Mouse (Mus musculus): ENCODE measurements around the gene 0610010K14Rik.

The 0610010K14Rik gene

DNA sequence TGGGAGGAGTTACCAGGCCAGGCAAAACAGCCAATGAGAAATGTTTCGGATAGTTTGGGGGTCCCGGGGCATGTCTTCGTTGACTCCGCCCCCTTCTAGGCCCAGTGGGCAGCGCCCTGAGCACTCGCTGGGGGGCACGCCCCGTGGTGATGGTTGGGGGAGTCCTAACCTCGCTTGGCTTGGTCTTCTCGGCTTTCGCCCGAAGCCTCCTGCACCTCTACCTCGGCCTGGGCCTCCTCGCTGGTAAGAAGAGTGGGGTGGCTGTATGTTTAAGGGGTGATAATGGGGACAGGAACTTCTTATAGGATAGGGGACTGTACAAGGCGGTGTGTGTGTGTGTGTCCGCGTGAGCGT is 22.9 kb downstream of the 0610010K14Rik start:
- no peak for DNase-seq (ENCODE audit: low spot score)

DNA sequence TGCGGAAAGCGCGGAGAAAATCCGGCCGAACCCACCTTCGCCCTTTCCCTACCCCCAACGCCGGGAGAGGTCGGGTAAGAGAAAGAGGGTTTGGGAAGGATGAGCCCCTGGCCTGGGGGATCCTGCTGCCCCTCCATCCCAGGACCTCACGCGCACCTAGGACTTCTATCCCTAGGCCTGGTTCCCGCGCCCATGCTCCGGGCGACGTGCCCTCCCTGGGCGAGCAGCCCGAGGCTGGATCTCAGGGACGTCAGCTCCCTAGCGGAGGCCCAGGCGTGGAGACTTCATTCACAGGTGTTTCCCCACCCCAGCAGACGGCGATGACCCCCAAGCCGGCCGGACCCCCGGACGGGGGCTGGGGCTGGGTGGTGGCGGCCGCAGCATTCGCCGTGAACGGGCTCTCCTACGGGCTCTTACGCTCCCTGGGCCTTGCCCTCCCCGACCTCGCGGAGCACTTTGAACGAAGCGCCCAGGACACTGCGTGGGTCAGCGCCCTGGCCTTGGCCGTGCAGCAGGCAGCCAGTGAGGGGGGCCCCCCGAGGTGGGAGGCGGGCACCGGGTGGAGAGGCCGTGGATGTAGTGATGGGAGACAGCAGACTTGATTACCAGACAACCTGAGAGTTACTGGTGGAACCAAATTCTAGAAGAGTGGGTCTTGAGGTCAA is 23.4 kb downstream of the 0610010K14Rik start:
- DNase-seq (ENCODE audit: low spot score) = no peak

- DNase-seq (ENCODE audit: low spot score) = no peak
Observed at GRCm38 (mm10) chr11:70213736-70214135, 24.0 kb downstream of the 0610010K14Rik start.

- DNase-seq (ENCODE audit: low spot score) = no peak
Observed at GRCm38 (mm10) chr11:70212896-70213295, 24.8 kb downstream of the 0610010K14Rik start.

GRCm38 (mm10) chr11:70212423-70212822 is 25.3 kb downstream of the 0610010K14Rik start, which contains the start of gene Slc16a11:
Gene Slc16a11, plus strand, starts transcription at chr11:70212752.
- no peak for DNase-seq (ENCODE audit: low spot score)

- no peak for DNase-seq (ENCODE audit: low spot score)
Observed at GRCm38 (mm10) chr11:70211972-70212371, 25.7 kb downstream of the 0610010K14Rik start.

DNA sequence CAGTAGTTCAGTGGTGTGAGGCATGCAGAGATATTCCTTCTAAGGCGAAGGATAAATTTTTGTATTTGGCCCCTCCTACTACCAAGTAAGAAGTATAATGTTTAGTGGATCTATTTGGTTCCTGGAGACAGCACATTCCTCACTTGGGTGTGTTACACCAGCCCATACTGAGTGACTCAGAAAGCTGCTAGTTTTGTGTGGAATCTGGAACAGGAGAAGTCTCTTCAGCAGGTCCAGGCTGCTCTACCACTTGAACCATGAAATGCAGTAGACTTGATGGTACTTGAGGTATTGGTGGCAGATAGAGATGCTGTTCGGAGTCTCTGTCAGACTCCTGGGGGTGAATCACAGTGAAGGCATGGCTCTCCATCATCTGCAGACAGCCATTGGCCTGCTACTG is 27.0 kb downstream of the 0610010K14Rik start:
- DNase-seq (ENCODE audit: low spot score) = no peak

DNA sequence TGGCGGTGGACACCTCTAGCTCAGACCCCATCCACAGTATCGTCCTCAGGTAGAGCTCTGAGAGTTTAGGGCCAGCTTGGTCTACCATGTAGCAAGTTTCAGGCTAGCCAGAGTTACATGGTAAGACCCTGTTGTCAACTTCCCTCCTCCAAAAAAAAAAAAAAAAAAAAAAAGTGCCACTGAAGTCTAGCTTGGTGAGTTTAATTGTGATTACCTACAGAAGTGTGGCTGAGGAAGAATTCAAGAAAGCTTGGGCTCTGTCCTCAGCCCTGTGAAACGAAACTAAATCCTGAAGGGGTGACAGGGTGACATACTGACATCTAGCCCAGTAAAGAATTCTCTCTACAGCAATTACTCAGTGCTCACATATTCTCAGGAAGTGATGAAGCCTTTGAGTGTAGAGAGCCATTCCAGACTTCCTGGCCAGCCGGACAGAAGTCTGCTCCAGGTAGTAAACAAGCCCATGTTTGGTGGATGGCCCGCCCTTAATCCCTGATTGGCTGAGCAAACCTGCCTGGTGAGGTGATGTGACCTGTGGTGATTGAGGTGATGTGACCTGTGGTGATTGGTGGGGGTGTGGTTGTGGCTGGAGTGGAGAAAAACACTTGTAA is 28.8 kb downstream of the 0610010K14Rik start:
- DNase-seq (ENCODE audit: low spot score) = no peak

GRCm38 (mm10) chr11:70207283-70207682 is 30.4 kb downstream of the 0610010K14Rik start:
- DNase-seq (ENCODE audit: low spot score) = no peak

DNA sequence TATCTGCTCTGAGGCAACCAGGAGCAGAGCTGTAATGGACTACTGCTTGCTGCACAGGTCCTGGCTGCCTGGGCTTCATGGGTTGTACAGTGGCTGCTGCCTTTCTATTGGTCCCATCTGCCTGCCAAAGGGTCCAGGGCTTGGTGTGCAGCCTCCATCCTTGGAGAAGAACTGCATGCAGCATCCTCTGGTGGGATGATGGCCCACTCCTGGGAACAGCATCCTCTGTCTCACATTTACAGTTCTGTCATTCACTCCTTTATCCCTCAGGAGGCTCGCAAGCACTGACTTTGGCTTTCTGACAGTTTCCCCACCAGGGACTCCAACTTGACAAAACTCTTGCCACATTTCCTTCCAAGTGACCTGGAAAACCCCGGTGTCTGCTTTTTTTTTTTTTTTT is 30.9 kb downstream of the 0610010K14Rik start:
- no peak for DNase-seq (ENCODE audit: low spot score)

- DNase-seq (ENCODE audit: low spot score) = peak; percentile 88
Observed at GRCm38 (mm10) chr11:70201691-70202090, 36.0 kb downstream of the 0610010K14Rik start.

GRCm38 (mm10) chr11:70200036-70200608 is 37.6 kb downstream of the 0610010K14Rik start:
- DNase-seq (ENCODE audit: low spot score) = no peak

GRCm38 (mm10) chr11:70199107-70199506 is 38.6 kb downstream of the 0610010K14Rik start:
- no peak for DNase-seq (ENCODE audit: low spot score)

- DNase-seq (ENCODE audit: low spot score) = no peak
Observed at GRCm38 (mm10) chr11:70198332-70198731, 39.4 kb downstream of the 0610010K14Rik start.

- DNase-seq (ENCODE audit: low spot score) = no peak
Observed at GRCm38 (mm10) chr11:70193354-70194285, 44.1 kb downstream of the 0610010K14Rik start.

DNA sequence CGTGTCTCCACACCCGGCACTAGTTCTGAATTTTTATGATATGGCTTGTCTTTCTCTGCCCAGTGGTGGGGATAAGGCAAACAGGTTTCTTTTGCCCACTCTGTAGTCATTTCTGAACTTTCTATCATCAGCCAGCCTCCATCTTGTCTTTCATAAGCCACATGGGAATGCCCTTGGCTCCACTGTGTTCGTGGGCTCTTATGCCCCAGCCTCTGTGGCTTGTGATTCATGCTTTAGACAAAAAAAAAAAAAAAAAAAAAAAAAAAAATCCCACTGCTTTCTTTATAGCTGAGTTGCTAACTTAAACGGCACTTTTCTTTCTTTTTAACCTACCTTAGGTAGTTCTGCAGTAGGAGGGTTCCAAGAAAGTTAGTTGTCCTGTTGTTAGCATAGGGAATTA is 45.6 kb downstream of the 0610010K14Rik start:
- no peak for DNase-seq (ENCODE audit: low spot score)

GRCm38 (mm10) chr11:70191188-70191587 is 46.5 kb downstream of the 0610010K14Rik start:
- DNase-seq (ENCODE audit: low spot score) = no peak

DNA sequence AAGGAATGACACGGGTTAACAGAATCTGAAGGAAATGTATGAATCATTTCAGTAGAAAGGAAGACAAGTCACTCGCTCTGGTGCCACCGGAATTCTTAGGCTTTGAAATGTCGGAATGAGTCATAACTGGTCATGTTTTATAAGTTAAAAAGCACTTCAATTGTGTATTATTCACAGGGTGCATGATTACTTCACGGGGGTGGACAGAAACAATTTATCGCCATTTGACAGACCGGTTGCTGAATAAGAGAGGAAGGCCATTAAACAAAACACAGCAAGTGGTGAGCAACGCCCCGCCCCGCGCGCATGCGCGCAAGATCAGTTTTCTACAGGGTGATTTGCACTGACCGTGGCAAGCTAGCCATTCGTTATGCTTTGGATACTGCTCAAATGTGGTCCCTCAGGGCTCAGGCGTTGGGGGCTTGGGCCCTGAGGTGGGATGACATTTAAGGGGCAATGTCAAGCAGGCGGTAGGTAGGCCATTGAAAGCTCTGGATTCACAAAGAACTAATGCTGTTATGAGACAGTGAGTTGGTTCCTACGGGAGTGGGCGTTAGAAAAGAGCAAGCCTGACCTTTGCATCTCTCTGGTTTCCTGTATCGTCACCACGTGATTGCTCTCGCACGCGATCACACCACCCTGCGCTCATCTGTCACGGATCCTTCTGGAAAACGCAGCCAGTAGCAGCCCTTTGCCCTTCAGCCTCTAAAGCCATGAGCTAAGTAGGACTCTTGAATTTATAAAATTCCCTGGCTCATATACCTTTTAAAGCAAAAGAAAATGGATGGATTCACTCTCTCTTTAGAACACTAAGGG is 48.2 kb downstream of the 0610010K14Rik start:
- DNase-seq (ENCODE audit: low spot score) = no peak
